Mouse (Mus musculus) cerebellum, postnatal 14 days (tissue): Measurements from ENCODE around the gene Impad1.

Source experiments
- DNase-seq, 2 experiments: peaks; one replicate each; pipeline ENCODE4 v3.0.0; 2021; ENCODE audit warnings: mixed read lengths in 2 of 2

The Impad1 gene

GRCm38 (mm10) chr4:4792992-4793834 is at the start of gene Impad1:
TSS of gene Impad1 (minus strand) at chr4:4793355.
- DNase-seq: peak; percentile 90 to 91

- DNase-seq: no peak
These were observed 47.0 kb upstream of the Impad1 start for GRCm38 (mm10) chr4:4840145-4840544.

- no peak for DNase-seq
These were observed 40.7 kb upstream of the Impad1 start for GRCm38 (mm10) chr4:4833789-4834295.

GRCm38 (mm10) chr4:4828131-4828530 is 35.0 kb upstream of the Impad1 start:
- DNase-seq: no peak

GRCm38 (mm10) chr4:4822119-4822518 is 29.0 kb upstream of the Impad1 start:
- no peak for DNase-seq

- peak; percentile 72 to 77 for DNase-seq
These were observed 789 bp downstream of the Impad1 start for GRCm38 (mm10) chr4:4792141-4792991.

GRCm38 (mm10) chr4:4791180-4791579 is 2.0 kb downstream of the Impad1 start:
- no peak for DNase-seq

- no peak for DNase-seq
These were observed 8.0 kb downstream of the Impad1 start for GRCm38 (mm10) chr4:4785169-4785568.

- DNase-seq: no peak
These were observed 8.8 kb downstream of the Impad1 start for GRCm38 (mm10) chr4:4784305-4784704.

- no peak for DNase-seq
These were observed 9.5 kb downstream of the Impad1 start for GRCm38 (mm10) chr4:4783686-4783957.

- DNase-seq: no peak
These were observed 10.1 kb downstream of the Impad1 start for GRCm38 (mm10) chr4:4782882-4783685.

- DNase-seq: peak; percentile 18 to 38
These were observed 13.8 kb downstream of the Impad1 start for GRCm38 (mm10) chr4:4779265-4779770.

GRCm38 (mm10) chr4:4771523-4772114 is 21.5 kb downstream of the Impad1 start:
- peak in 1 of 2 experiments; percentile 18 for DNase-seq

- DNase-seq: peak in 1 of 2 experiments; percentile 32
These were observed 27.3 kb downstream of the Impad1 start for GRCm38 (mm10) chr4:4765806-4766205.

GRCm38 (mm10) chr4:4758376-4758775 is 34.8 kb downstream of the Impad1 start:
- no peak for DNase-seq

GRCm38 (mm10) chr4:4729427-4729826 is 63.7 kb downstream of the Impad1 start:
- peak; percentile 12 to 16 for DNase-seq

- no peak for DNase-seq
These were observed 66.8 kb downstream of the Impad1 start for GRCm38 (mm10) chr4:4726241-4726776.

GRCm38 (mm10) chr4:4723821-4724220 is 69.3 kb downstream of the Impad1 start:
- no peak for DNase-seq

GRCm38 (mm10) chr4:4722081-4722480 is 71.1 kb downstream of the Impad1 start:
- DNase-seq: peak; percentile 5 to 6

GRCm38 (mm10) chr4:4717763-4718347 is 75.3 kb downstream of the Impad1 start:
- peak; percentile 28 to 37 for DNase-seq
